Mouse (Mus musculus) heart, postnatal 10 days (tissue): Measurements from ENCODE around the gene Zfp969. TPM values are rescaled to one million over a fixed set of nuclear protein-coding genes. Genes with fewer than 3 reads are reported as not detected.
"Not testable (repeated sequence)": the region's sequence is repeated elsewhere in the genome, so short reads cannot be mapped to it uniquely, and the experiment has no call there.

Experiments used
- DNase-seq, 2 experiments: peaks; one replicate each; pipeline ENCODE4 v3.0.0; 2021
- intact Hi-C: fragments of 180-260 bp; cut with DNase I; formaldehyde crosslinking; loops from one replicate; pipeline ENCODE4 v1.15.1; 2025
- total RNA-seq, 2 experiments: library from RNA; stranded (reverse); gene quantifications; 2 replicates each; pipeline ENCODE4 v1.2.3; 2021

The Zfp969 gene
- total RNA-seq: 1 to 10 TPM; 6.9 to 8.1 TPM

DNA sequence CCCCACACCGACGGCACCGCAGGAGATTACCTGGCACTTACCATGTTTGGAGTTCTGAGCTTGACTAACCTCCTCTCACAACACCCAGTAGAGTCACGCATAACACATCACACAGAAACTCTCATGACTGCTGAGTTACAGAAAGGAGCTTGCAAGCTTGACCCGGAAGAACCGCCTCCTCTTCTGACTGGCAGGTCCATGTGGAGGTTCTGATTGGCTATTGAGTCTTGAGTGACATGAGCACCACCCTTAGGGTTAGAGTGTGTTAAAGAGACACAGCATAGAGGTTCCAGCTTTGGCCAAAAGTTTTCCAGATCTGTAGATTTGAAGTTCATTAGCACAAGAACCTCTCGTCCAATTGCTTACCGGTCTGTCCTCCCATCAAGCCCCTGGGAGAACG lies at the start of gene Zfp969:
Zfp969 (minus strand) TSS at position 101 of the 400 bp plus-strand sequence.
- intact Hi-C loops, DNase-seq: not testable (repeated sequence)

GRCm38 (mm10) chr2:175741237-175741636 lies 37.8 kb upstream of the Zfp969 start, which contains the start of gene Gm2007:
TSS of gene Gm2007 (plus strand) at chr2:175741537.
- DNase-seq, intact Hi-C loops: not testable (repeated sequence)

GRCm38 (mm10) chr2:175643678-175644077 lies 59.8 kb downstream of the Zfp969 start, which contains the start of gene Gm11007:
TSS of gene Gm11007 (plus strand) at chr2:175643978.
- DNase-seq, intact Hi-C loops: not testable (repeated sequence)

Other genes with a start within 250 kb of the Zfp969 start
- gene Zfp965, start 233.7 kb downstream of the Zfp969 start, total RNA-seq: 1 to 10 TPM; 3.8 to 4.3 TPM
- gene Gm11007, start 59.7 kb downstream of the Zfp969 start, total RNA-seq: not detected
- not detected for gene Gm2007, start 37.9 kb upstream of the Zfp969 start, total RNA-seq
- 1 to 10 TPM; 2.9 to 5.6 TPM for gene Gm14288, start 97.4 kb upstream of the Zfp969 start, total RNA-seq
- gene Gm6710, start 165.6 kb upstream of the Zfp969 start, total RNA-seq: 10 to 100 TPM; 14.0 to 18.9 TPM
- 1 to 10 TPM; 5.5 to 5.8 TPM for gene Zfp966, start 227.5 kb upstream of the Zfp969 start, total RNA-seq